Mouse (Mus musculus) limb, embryonic 13.5 days (tissue): ENCODE data around the gene Rem1. TPM values are rescaled to one million over a fixed set of nuclear protein-coding genes. Genes with fewer than 3 reads are reported as not detected.

Experiments
- ATAC-seq: fragments of 200-750 bp; cut with Nextera tagmentation; 2 replicates; pipeline ENCODE4 v1.8.0; 2017; ENCODE audit warnings: low read depth, moderate number of reproducible peaks, moderate TSS enrichment; ENCODE audit not compliant: low FRiP score
- H3K27ac ChIP-seq: fragments of 300-500 bp; sonication (generic); 2 replicates; pipeline ENCODE4 v1.5.1; 2015; ENCODE audit warnings: inconsistent platforms, mild to moderate bottlenecking, moderate library complexity
- H3K27me3 ChIP-seq: fragments of 300-500 bp; sonication (generic); 2 replicates; pipeline ENCODE4 v1.6.1; 2015; ENCODE audit warnings: mild to moderate bottlenecking, inconsistent platforms
- H3K36me3 ChIP-seq: fragments of 300-500 bp; sonication (generic); 2 replicates; pipeline ENCODE4 v1.6.1; 2015; ENCODE audit warnings: inconsistent platforms, mild to moderate bottlenecking, moderate library complexity
- H3K4me1 ChIP-seq: fragments of 300-500 bp; sonication (generic); 2 replicates; pipeline ENCODE4 v1.6.1; 2015; ENCODE audit warnings: inconsistent platforms
- H3K4me2 ChIP-seq: fragments of 300-500 bp; sonication (generic); replicated peaks from 2 replicates; pipeline ENCODE4 v1.6.1; 2015; ENCODE audit warnings: inconsistent platforms, mild to moderate bottlenecking, moderate library complexity
- H3K4me3 ChIP-seq: fragments of 300-500 bp; sonication (generic); 2 replicates; pipeline ENCODE4 v1.5.1; 2015; ENCODE audit warnings: moderate library complexity, mild to moderate bottlenecking, inconsistent platforms
- H3K9ac ChIP-seq: fragments of 300-500 bp; sonication (generic); 2 replicates; pipeline ENCODE4 v1.6.1; 2015; ENCODE audit warnings: mild to moderate bottlenecking, inconsistent platforms
- H3K9me3 ChIP-seq: fragments of 300-500 bp; sonication (generic); 2 replicates; pipeline ENCODE4 v1.6.1; 2016; ENCODE audit warnings: inconsistent platforms
- WGBS: fragments of 180-500 bp; shearing (Covaris S2); methylation state at CpG from one replicate; pipeline ENCODE4 v1.1.7; 2015; 5-methylcytosine and 5-hydroxymethylcytosine counted together
- polyA plus RNA-seq: library from polyadenylated mRNA; unstranded; fragments of >200 nt; fragmentation: Nextera tagmentation; extraction: Ambion mirVana; gene quantifications from 2 replicates; pipeline ENCODE4 v1.2.1, GENCODE M21; 2015

Rem1 gene
- 2.1 and 2.9 TPM in 2 replicates for polyA plus RNA-seq

DNA sequence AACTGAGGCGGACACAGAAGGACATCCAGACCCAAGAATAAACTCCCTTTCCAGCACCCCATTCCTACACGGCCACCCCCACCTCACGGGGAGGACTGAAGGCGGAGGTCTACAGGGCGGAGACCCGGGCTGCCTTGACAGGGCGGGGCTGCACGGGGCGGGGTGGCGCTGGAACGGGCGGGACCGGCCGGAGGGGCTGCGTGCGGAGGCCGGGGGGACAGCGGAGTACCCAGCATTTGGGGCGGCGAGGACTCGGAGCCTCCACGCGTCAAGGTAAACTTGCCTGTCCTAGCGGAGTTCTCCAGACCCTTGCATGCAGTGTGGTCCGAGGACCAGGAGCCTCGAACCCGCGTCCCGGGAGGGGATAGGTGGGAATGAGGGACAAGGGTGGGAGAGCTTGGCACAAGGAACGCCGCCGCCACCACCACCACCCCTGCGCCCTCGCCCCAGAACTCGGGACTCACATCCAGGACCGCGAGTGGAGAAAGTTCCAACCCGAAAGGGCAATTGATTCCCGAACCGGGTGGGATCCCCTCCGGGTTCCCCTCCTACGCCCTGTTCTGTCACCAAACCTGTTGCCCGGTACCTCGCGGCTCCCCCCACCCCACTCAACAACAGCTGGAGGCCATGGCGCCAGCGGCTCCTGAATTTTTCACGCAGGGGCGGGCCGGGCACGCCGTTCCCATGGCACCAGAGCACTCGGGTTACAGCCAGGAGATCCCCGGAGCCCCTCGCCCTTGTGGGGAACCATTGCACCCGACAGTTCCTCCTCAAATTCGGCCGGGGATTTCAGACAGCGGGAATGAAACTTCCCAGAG is at the start of gene Rem1:
Rem1 (plus strand) TSS at position 178 of the 818 bp plus-strand sequence.
- 2% methylated on average over 59 of the region's 59 CpGs for WGBS
- Histone ChIP-seq H3K9me3 (no peaks in the 10 kb centered on the region), H3K27me3 (peaks cover 59% of the 10 kb centered on the region), H3K36me3 (no peaks in the 10 kb centered on the region), H3K4me2 (peak within 1 kb of the TSS; percentile 86), H3K27ac (no peak within 1 kb of the TSS), H3K4me1 (peaks cover 15% of the 10 kb centered on the region), H3K9ac (peak within 1 kb of the TSS; percentile 67), H3K4me3 (peak within 1 kb of the TSS; percentile 50)
- peak; percentile 62; the same call in 1 of the 2 replicates for ATAC-seq

DNA sequence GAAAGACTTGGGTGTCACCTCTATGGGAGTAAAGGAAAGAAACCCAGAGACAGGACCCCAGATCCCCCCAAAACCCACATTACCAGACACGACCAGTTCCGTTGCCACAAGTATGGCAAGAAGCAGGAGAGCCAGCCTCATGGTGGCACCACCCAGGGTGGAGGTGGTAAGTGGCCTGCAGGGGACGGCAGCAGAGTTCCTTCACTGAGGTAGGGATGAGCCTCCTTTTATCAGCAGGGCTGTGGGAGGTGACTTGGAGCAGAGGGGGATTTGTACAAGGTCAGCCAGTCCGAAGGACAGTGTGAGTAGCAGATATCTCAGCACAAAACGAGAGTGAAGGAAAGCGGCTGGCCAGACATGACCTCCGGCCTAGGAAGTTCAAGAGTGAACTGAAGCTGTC is 46.6 kb upstream of the Rem1 start, which contains the start of gene Defb19:
Defb19 (minus strand) TSS at position 206 of the 400 bp plus-strand sequence.
- no peaks in the 10 kb centered on the region for H3K9me3 ChIP-seq
- WGBS = 69% methylated on average over 7 of the region's 7 CpGs
- H3K36me3 ChIP-seq = no peaks in the 10 kb centered on the region
- no peak within 1 kb of the TSS for H3K9ac ChIP-seq
- no peak for ATAC-seq
- H3K27me3 ChIP-seq = no peaks in the 10 kb centered on the region
- H3K27ac ChIP-seq = no peak within 1 kb of the TSS
- no peak within 1 kb of the TSS for H3K4me3 ChIP-seq
- H3K4me2 ChIP-seq = no peak within 1 kb of the TSS
- H3K4me1 ChIP-seq = no peaks in the 10 kb centered on the region

DNA sequence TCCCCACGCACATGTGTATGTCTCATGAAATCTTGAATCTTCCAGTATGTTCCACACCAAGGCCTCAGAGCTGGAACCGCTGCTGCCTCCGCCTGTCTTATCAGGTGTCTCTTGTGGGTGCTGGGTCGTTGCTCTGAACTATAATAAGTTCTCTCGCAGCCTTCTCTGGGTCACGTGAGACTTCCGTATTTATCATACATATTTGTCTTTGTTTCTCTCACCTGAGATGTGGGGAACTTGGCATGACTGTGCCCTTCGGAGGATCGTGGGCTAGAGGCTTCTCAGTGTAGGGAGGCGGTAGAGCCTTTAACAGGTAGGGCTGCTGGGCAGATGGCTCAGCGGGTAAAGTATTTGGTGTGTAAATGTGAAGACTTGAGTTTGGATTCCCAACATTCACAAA is 46.1 kb upstream of the Rem1 start:
- Histone ChIP-seq H3K4me1 (no peaks in the 10 kb centered on the region), H3K4me3 (no peak overlapping the region), H3K4me2 (no peak overlapping the region), H3K9me3 (no peaks in the 10 kb centered on the region), H3K27me3 (no peaks in the 10 kb centered on the region), H3K27ac (no peak overlapping the region), H3K9ac (no peak overlapping the region), H3K36me3 (no peaks in the 10 kb centered on the region)
- 88% methylated on average over 11 of the region's 11 CpGs for WGBS
- ATAC-seq = no peak

DNA sequence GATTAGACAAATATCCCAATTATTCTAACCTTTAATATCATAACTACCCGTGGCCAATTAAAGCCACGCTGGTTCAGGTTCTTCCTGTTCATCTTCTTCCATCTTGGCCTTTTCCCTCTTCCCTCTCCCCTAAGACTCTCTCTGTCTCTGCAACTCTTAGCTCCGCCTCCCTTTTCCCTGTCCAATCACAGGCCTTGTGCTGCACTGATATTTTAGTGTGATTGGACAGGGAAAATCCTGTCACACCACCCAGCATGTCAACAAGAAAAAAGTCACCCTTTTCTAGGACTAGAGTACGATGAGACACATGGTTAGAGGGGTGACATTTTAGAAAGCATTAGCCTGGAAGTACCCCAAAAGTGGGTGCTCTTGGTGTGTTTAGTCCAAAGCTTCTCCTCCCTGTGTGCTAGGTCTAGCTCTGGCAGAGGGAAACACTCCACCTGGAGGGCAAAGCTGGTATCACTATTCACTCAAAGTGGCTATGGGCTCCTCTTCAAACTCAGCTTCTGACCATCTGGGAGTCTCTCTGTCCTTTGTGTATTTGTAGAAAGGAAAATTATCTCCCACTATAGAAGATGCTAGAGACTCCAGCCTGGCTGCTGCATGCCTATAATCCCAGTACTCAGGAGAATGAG is 39.7 kb upstream of the Rem1 start:
- 0 out of 2 replicates have a peak, but pooled peaks cover 5% of the 10 kb centered on the region for H3K4me1 ChIP-seq
- no peaks in the 10 kb centered on the region for H3K9me3 ChIP-seq
- H3K27ac ChIP-seq = no peak overlapping the region
- WGBS = 66% methylated on average over 4 of the region's 4 CpGs
- H3K36me3 ChIP-seq = no peaks in the 10 kb centered on the region
- H3K9ac ChIP-seq = no peak overlapping the region
- no peak for ATAC-seq
- H3K4me3 ChIP-seq = no peak overlapping the region
- no peak overlapping the region for H3K4me2 ChIP-seq
- no peaks in the 10 kb centered on the region for H3K27me3 ChIP-seq

DNA sequence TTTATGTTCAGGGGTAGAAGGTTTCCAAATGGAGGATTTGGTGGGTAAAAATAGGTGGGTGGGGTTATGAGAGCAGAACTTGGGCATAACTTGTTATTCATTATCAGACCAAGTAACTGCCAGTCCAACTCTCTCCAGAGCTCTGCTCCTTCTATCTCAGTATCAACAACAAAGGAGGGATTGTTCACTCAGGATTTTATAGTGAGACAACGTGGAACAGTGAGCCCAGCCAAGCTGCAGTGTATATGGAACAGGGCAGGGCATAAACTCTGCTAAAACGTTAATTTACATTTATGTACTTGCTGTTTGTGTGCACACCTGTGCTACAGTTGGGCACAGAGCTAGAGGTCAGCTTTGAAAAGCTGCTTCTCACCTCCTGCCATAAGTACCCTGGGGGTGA is 38.3 kb upstream of the Rem1 start:
- no peaks in the 10 kb centered on the region for H3K27me3 ChIP-seq
- H3K4me3 ChIP-seq = no peak overlapping the region
- no peak overlapping the region for H3K9ac ChIP-seq
- H3K27ac ChIP-seq = no peak overlapping the region
- no peak overlapping the region for H3K4me2 ChIP-seq
- no peaks in the 10 kb centered on the region for H3K9me3 ChIP-seq
- H3K36me3 ChIP-seq = no peaks in the 10 kb centered on the region
- no peak for ATAC-seq
- 0 out of 2 replicates have a peak, but pooled peaks cover 5% of the 10 kb centered on the region for H3K4me1 ChIP-seq
- WGBS = 22% methylated on average over 2 of the region's 2 CpGs

DNA sequence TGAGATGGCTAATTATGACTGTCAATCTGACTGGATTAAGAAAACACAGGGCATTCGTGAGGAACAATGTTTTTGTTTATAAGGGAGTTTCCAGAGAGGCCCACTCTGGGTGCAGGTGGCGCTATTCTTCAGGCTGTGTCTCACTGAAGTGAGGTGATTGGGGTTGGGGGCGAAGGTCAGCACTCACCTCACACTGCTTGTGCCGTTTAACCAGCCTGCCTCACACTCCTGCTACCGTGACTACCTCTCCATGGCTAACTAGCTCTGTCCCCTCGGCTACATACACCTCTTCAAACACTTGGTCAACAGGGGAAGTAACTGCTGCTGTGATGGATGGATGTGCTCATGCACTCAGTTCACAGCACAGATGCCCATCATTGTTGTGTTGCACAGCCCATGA is 37.7 kb upstream of the Rem1 start:
- Histone ChIP-seq H3K27me3 (no peaks in the 10 kb centered on the region), H3K4me1 (0 out of 2 replicates have a peak, but pooled peaks cover 5% of the 10 kb centered on the region), H3K36me3 (no peaks in the 10 kb centered on the region), H3K27ac (no peak overlapping the region), H3K9ac (no peak overlapping the region), H3K4me2 (no peak overlapping the region), H3K4me3 (no peak overlapping the region), H3K9me3 (no peaks in the 10 kb centered on the region)
- 39% methylated on average over 6 of the region's 6 CpGs for WGBS
- no peak for ATAC-seq

DNA sequence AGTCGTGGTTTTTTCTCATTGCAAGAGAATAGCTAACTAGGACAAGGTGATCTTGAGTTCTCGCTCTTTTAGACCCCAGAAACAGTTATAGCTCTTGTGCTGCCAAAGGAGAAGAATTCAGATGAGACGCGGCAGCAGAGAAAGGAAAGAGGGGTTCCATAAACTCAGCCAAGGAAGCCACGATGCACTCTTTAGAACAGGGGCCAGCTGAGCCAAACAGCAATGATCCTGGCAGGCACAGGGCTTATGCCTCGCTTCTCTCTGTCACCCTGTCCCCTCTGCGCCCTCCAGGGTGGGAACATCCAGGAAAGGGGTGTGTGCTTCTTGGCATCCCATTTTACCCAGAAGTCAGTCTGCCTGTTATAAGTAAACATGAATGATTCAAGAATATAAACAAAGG is 27.5 kb upstream of the Rem1 start, which contains the start of gene Defb45:
Defb45 (minus strand) TSS at position 101 of the 400 bp plus-strand sequence.
- no peaks in the 10 kb centered on the region for H3K9me3 ChIP-seq
- no peak within 1 kb of the TSS for H3K4me3 ChIP-seq
- no peak within 1 kb of the TSS for H3K4me2 ChIP-seq
- H3K36me3 ChIP-seq = no peaks in the 10 kb centered on the region
- WGBS = 60% methylated on average over 7 of the region's 7 CpGs
- no peaks in the 10 kb centered on the region for H3K27me3 ChIP-seq
- ATAC-seq = no peak
- H3K9ac ChIP-seq = no peak within 1 kb of the TSS
- no peak within 1 kb of the TSS for H3K27ac ChIP-seq
- H3K4me1 ChIP-seq = no peaks in the 10 kb centered on the region

DNA sequence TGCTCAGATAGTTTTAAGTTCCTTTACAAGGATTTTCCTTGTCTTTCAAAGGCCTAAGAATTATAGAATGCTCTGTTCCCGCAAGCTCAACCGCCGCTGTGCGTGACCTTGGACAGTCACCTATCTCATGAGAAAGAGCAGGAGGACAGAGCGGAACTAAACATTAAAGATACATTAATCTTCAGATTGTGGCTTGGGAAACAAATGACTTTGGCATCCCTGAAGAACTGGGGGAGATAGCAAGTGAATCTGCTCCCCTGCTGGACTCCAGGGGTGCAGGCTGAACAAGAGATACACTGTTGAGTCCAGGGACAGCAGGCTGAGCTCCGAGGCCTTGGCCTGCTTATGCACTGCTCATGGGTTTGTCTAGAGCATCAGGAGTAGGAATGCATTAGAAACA is 26.7 kb upstream of the Rem1 start:
- no peaks in the 10 kb centered on the region for H3K27me3 ChIP-seq
- H3K27ac ChIP-seq = no peak overlapping the region
- no peak for ATAC-seq
- no peaks in the 10 kb centered on the region for H3K4me1 ChIP-seq
- no peak overlapping the region for H3K9ac ChIP-seq
- WGBS = 89% methylated on average over 6 of the region's 6 CpGs
- H3K9me3 ChIP-seq = no peaks in the 10 kb centered on the region
- no peak overlapping the region for H3K4me3 ChIP-seq
- no peaks in the 10 kb centered on the region for H3K36me3 ChIP-seq
- H3K4me2 ChIP-seq = no peak overlapping the region

DNA sequence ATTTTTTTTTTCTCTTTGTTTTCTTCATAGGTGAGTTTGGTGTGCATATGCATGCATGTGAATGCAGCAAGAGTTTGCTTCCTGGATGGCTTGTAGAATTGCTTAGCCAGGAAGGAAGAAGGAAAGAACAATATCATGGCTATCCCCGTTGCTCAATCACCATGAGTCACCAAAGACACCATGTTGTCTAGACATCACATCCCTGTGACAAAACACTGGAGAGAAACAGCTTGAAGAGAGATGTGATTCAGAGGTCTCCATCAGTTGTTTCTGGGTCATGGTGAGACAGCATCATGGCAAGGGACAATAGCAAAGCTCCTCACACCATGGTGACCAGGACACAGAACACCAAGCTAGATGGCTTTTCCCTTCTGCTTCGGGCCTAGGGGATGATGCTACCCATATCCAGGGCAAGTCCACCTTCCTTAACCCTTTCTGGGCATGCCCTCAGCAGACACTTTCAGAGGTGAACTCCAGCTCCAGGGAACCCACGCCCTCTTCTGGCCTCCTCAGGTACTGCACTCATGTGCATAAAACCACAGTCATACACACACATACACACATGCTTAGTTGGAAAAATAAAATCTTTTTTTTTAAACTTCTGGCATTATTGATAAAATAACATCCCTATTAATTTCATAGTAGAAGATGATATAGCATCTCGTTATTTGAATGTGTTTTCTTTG is 25.3 kb upstream of the Rem1 start:
- Histone ChIP-seq H3K36me3 (no peaks in the 10 kb centered on the region), H3K9ac (no peak overlapping the region), H3K27me3 (no peaks in the 10 kb centered on the region), H3K27ac (no peak overlapping the region), H3K4me3 (no peak overlapping the region), H3K4me1 (no peaks in the 10 kb centered on the region), H3K9me3 (no peaks in the 10 kb centered on the region), H3K4me2 (no peak overlapping the region)
- no peak for ATAC-seq
- WGBS = 74% methylated on average over 4 of the region's 4 CpGs

DNA sequence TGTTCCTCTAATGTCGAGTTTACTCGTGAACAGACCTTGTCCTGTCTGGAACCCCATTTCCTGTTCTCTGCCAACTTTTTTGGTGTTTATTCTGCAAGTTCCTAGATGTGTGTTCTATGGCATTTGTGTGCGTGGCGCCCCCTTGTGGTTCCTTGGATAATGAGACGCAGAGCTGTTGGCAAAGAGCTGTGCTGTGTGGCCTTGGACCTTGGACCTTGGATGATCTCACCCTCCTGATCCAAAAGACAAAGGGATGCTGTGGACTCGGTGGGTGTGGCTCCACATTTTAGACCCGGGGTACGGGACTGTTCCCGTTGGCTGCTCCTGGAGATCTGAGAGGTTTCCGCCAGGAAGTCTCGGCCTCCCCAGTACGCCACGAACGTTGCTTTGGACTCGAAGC is 22.7 kb upstream of the Rem1 start, which contains the start of gene Defb36:
Defb36 (plus strand) TSS at position 271 of the 400 bp plus-strand sequence.
- 82% methylated on average over 15 of the region's 15 CpGs for WGBS
- H3K27me3 ChIP-seq = no peaks in the 10 kb centered on the region
- H3K4me3 ChIP-seq = no peak within 1 kb of the TSS
- H3K9ac ChIP-seq = no peak within 1 kb of the TSS
- no peak within 1 kb of the TSS for H3K4me2 ChIP-seq
- no peak within 1 kb of the TSS for H3K27ac ChIP-seq
- no peaks in the 10 kb centered on the region for H3K36me3 ChIP-seq
- ATAC-seq = no peak
- no peaks in the 10 kb centered on the region for H3K9me3 ChIP-seq
- H3K4me1 ChIP-seq = no peaks in the 10 kb centered on the region

DNA sequence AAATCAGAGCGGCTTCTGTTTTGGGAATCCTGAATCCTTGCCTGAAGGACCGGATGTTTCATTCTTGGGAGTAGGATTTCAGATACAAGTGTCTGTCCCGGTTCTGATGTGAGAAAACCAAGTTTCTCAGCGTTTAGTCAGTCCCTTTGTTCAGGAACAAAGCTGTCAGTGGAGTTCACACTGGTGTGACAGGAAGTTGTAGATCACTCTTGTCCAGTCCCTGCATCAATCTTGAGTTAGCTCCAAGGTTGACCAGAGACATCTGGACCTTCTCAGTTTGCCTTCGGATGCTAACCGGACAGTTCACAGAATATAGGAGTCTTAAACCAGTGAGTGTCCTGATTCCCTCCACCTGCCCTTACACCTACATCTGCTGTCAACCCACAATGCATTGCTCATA is 19.0 kb upstream of the Rem1 start:
- WGBS = 50% methylated on average over 6 of the region's 6 CpGs
- no peak overlapping the region for H3K27ac ChIP-seq
- no peak overlapping the region for H3K9ac ChIP-seq
- no peaks in the 10 kb centered on the region for H3K9me3 ChIP-seq
- no peak overlapping the region for H3K4me2 ChIP-seq
- no peak overlapping the region for H3K4me3 ChIP-seq
- H3K27me3 ChIP-seq = no peaks in the 10 kb centered on the region
- H3K4me1 ChIP-seq = no peaks in the 10 kb centered on the region
- no peak for ATAC-seq
- H3K36me3 ChIP-seq = no peaks in the 10 kb centered on the region

DNA sequence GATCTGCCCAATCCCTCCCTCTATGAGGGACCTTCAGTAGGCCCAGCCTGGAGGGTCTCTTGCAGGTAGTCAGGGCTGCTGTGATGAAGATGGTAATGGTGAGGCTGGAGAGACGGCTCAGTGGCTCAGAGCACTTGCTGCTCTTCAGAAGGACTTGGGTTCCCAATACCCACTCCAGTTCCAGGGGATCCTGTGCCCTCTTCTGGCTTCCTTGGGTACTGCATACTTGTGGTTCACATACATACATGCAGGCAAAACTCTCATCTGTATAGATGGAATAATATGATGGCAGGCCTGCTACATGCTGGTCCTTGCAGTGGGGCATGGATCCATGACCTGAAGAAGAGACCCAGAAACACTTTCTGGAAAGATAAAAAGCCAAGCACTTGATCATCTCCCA is 18.0 kb upstream of the Rem1 start:
- H3K27ac ChIP-seq = no peak overlapping the region
- no peak overlapping the region for H3K4me3 ChIP-seq
- 75% methylated on average over 1 of the region's 1 CpGs for WGBS

More for the DNA sequence above, 18.0 kb upstream of the Rem1 start:
- H3K4me2 ChIP-seq = no peak overlapping the region
- H3K27me3 ChIP-seq = no peaks in the 10 kb centered on the region
- no peaks in the 10 kb centered on the region for H3K9me3 ChIP-seq
- H3K9ac ChIP-seq = no peak overlapping the region
- no peaks in the 10 kb centered on the region for H3K4me1 ChIP-seq
- ATAC-seq = no peak
- H3K36me3 ChIP-seq = no peaks in the 10 kb centered on the region
